Mouse (Mus musculus) neural tube, embryonic 13.5 days (tissue): ENCODE measurements around the gene Gpc3. TPM values are rescaled to one million over a fixed set of nuclear protein-coding genes. Genes with fewer than 3 reads are reported as not detected.

ENCODE experiments used
- ATAC-seq: fragments of 200-750 bp; cut with Nextera tagmentation; 2 replicates; pipeline ENCODE4 v1.8.0; 2017; ENCODE audit warnings: low read depth, mild to moderate bottlenecking, moderate TSS enrichment, moderate library complexity
- H3K27ac ChIP-seq: fragments of 300-500 bp; sonication (generic); replicated peaks from 2 replicates; pipeline ENCODE4 v1.5.1; 2015; ENCODE audit warnings: moderate library complexity, mild to moderate bottlenecking, inconsistent platforms
- H3K27me3 ChIP-seq: fragments of 300-500 bp; sonication (generic); 2 replicates; pipeline ENCODE4 v1.6.1; 2015; ENCODE audit warnings: mild to moderate bottlenecking, inconsistent platforms
- H3K36me3 ChIP-seq: fragments of 300-500 bp; sonication (generic); 2 replicates; pipeline ENCODE4 v1.6.1; 2015; ENCODE audit warnings: mild to moderate bottlenecking, inconsistent platforms
- H3K4me1 ChIP-seq: fragments of 300-500 bp; sonication (generic); replicated peaks from 2 replicates; pipeline ENCODE4 v1.6.1; 2015; ENCODE audit warnings: inconsistent platforms
- H3K4me2 ChIP-seq: fragments of 300-500 bp; sonication (generic); 2 replicates; pipeline ENCODE4 v1.6.1; 2015; ENCODE audit warnings: inconsistent platforms, mild to moderate bottlenecking, moderate library complexity
- H3K4me3 ChIP-seq: fragments of 300-500 bp; sonication (generic); 2 replicates; pipeline ENCODE4 v1.5.1; 2015; ENCODE audit warnings: mild to moderate bottlenecking, inconsistent platforms
- H3K9ac ChIP-seq: fragments of 300-500 bp; sonication (generic); 2 replicates; pipeline ENCODE4 v1.6.1; 2015; ENCODE audit warnings: moderate library complexity, mild to moderate bottlenecking, inconsistent platforms
- H3K9me3 ChIP-seq: fragments of 300-500 bp; sonication (generic); 2 replicates; pipeline ENCODE4 v1.6.1; 2016; ENCODE audit warnings: inconsistent platforms
- WGBS: fragments of 180-500 bp; shearing (Covaris S2); methylation state at CpG from one replicate; pipeline ENCODE4 v1.1.7; 2015; 5-methylcytosine and 5-hydroxymethylcytosine counted together
- polyA plus RNA-seq: library from polyadenylated mRNA; unstranded; fragments of >200 nt; fragmentation: Nextera tagmentation; extraction: Ambion mirVana; gene quantifications from 2 replicates; pipeline ENCODE4 v1.2.1, GENCODE M21; 2015

Gene Gpc3
- polyA plus RNA-seq, 1 experiment from 2014 or later, result 136 TPM

GRCm38 (mm10) chrX:52449177-52449576 lies 164.6 kb downstream of the Gpc3 start:
- no peak overlapping the region for H3K4me3 ChIP-seq
- no peak overlapping the region for H3K4me2 ChIP-seq
- no peak overlapping the region for H3K27ac ChIP-seq
- no peaks in the 10 kb centered on the region for H3K36me3 ChIP-seq
- ATAC-seq, result no peak
- no peaks in the 10 kb centered on the region for H3K27me3 ChIP-seq
- H3K9me3 ChIP-seq, result no peaks in the 10 kb centered on the region
- WGBS, result 67% methylated on average over 2 of the region's 2 CpGs
- H3K4me1 ChIP-seq, result no peaks in the 10 kb centered on the region
- no peak overlapping the region for H3K9ac ChIP-seq

- H3K4me2 ChIP-seq, result no peak overlapping the region
- 41% methylated on average over 3 of the region's 3 CpGs for WGBS
- no peaks in the 10 kb centered on the region for H3K27me3 ChIP-seq
- ATAC-seq, result no peak
- no peak overlapping the region for H3K4me3 ChIP-seq
- H3K9ac ChIP-seq, result no peak overlapping the region
- no peaks in the 10 kb centered on the region for H3K36me3 ChIP-seq
- H3K9me3 ChIP-seq, result no peaks in the 10 kb centered on the region
- no peak overlapping the region for H3K27ac ChIP-seq
- H3K4me1 ChIP-seq, result no peaks in the 10 kb centered on the region
These were observed 165.3 kb downstream of the Gpc3 start for GRCm38 (mm10) chrX:52448496-52448895.

- Histone ChIP-seq H3K4me1 (no peaks in the 10 kb centered on the region), H3K27me3 (no peaks in the 10 kb centered on the region), H3K27ac (no peak overlapping the region), H3K9me3 (no peaks in the 10 kb centered on the region), H3K9ac (no peak overlapping the region), H3K4me3 (no peak overlapping the region), H3K4me2 (no peak overlapping the region), H3K36me3 (no peaks in the 10 kb centered on the region)
- 63% methylated on average over 3 of the region's 3 CpGs for WGBS
- no peak for ATAC-seq
These were observed 167.2 kb downstream of the Gpc3 start for GRCm38 (mm10) chrX:52446530-52446929.

- Histone ChIP-seq H3K27me3 (no peaks in the 10 kb centered on the region), H3K9me3 (no peaks in the 10 kb centered on the region), H3K36me3 (no peaks in the 10 kb centered on the region), H3K27ac (no peak overlapping the region), H3K4me2 (no peak overlapping the region), H3K4me3 (no peak overlapping the region), H3K9ac (no peak overlapping the region), H3K4me1 (no peaks in the 10 kb centered on the region)
- WGBS, result 60% methylated on average over 2 of the region's 2 CpGs
- no peak for ATAC-seq
These were observed 168.8 kb downstream of the Gpc3 start for GRCm38 (mm10) chrX:52444977-52445376.

GRCm38 (mm10) chrX:52441798-52442197 lies 172.0 kb downstream of the Gpc3 start:
- no peak for ATAC-seq
- no peaks in the 10 kb centered on the region for H3K4me1 ChIP-seq
- no peaks in the 10 kb centered on the region for H3K27me3 ChIP-seq
- no peak overlapping the region for H3K9ac ChIP-seq
- H3K36me3 ChIP-seq, result no peaks in the 10 kb centered on the region
- H3K4me2 ChIP-seq, result no peak overlapping the region
- no peak overlapping the region for H3K4me3 ChIP-seq
- WGBS, result 69% methylated on average over 3 of the region's 3 CpGs
- H3K27ac ChIP-seq, result no peak overlapping the region
- no peaks in the 10 kb centered on the region for H3K9me3 ChIP-seq

GRCm38 (mm10) chrX:52439421-52439820 lies 174.3 kb downstream of the Gpc3 start:
- H3K4me2 ChIP-seq, result no peak overlapping the region
- no peak overlapping the region for H3K4me3 ChIP-seq
- no peaks in the 10 kb centered on the region for H3K27me3 ChIP-seq
- 59% methylated on average over 5 of the region's 5 CpGs for WGBS
- H3K36me3 ChIP-seq, result no peaks in the 10 kb centered on the region
- no peak for ATAC-seq
- H3K9me3 ChIP-seq, result no peaks in the 10 kb centered on the region
- H3K27ac ChIP-seq, result no peak overlapping the region
- no peaks in the 10 kb centered on the region for H3K4me1 ChIP-seq
- no peak overlapping the region for H3K9ac ChIP-seq

- no peaks in the 10 kb centered on the region for H3K9me3 ChIP-seq
- WGBS, result 74% methylated on average over 5 of the region's 5 CpGs
- H3K4me3 ChIP-seq, result no peak overlapping the region
- no peaks in the 10 kb centered on the region for H3K4me1 ChIP-seq
- no peak overlapping the region for H3K9ac ChIP-seq
- H3K27ac ChIP-seq, result no peak overlapping the region
- H3K36me3 ChIP-seq, result no peaks in the 10 kb centered on the region
- H3K27me3 ChIP-seq, result no peaks in the 10 kb centered on the region
- no peak for ATAC-seq
- H3K4me2 ChIP-seq, result no peak overlapping the region
These were observed 188.1 kb downstream of the Gpc3 start for GRCm38 (mm10) chrX:52425605-52426004.

GRCm38 (mm10) chrX:52419850-52420249 lies 193.9 kb downstream of the Gpc3 start:
- Histone ChIP-seq H3K4me2 (no peak overlapping the region), H3K4me1 (no peaks in the 10 kb centered on the region), H3K27me3 (no peaks in the 10 kb centered on the region), H3K27ac (no peak overlapping the region), H3K4me3 (no peak overlapping the region), H3K36me3 (no peaks in the 10 kb centered on the region), H3K9me3 (no peaks in the 10 kb centered on the region), H3K9ac (no peak overlapping the region)
- no peak for ATAC-seq
- 85% methylated on average over 3 of the region's 3 CpGs for WGBS

- H3K27ac ChIP-seq, result no peak overlapping the region
- H3K4me2 ChIP-seq, result no peak overlapping the region
- H3K36me3 ChIP-seq, result no peaks in the 10 kb centered on the region
- H3K27me3 ChIP-seq, result no peaks in the 10 kb centered on the region
- no peaks in the 10 kb centered on the region for H3K4me1 ChIP-seq
- no peak overlapping the region for H3K9ac ChIP-seq
- no peaks in the 10 kb centered on the region for H3K9me3 ChIP-seq
- H3K4me3 ChIP-seq, result no peak overlapping the region
- ATAC-seq, result no peak
- WGBS, result 35% methylated on average over 3 of the region's 3 CpGs
These were observed 200.8 kb downstream of the Gpc3 start for GRCm38 (mm10) chrX:52412936-52413335.

GRCm38 (mm10) chrX:52401188-52401587 lies 212.6 kb downstream of the Gpc3 start:
- H3K4me3 ChIP-seq, result no peak overlapping the region
- H3K27me3 ChIP-seq, result no peaks in the 10 kb centered on the region
- H3K9me3 ChIP-seq, result no peaks in the 10 kb centered on the region
- H3K9ac ChIP-seq, result no peak overlapping the region
- 95% methylated on average over 2 of the region's 2 CpGs for WGBS
- no peaks in the 10 kb centered on the region for H3K36me3 ChIP-seq
- ATAC-seq, result no peak
- H3K27ac ChIP-seq, result no peak overlapping the region
- no peak overlapping the region for H3K4me2 ChIP-seq
- no peaks in the 10 kb centered on the region for H3K4me1 ChIP-seq

GRCm38 (mm10) chrX:52375129-52375528 lies 238.6 kb downstream of the Gpc3 start:
- WGBS, result 61% methylated on average over 3 of the region's 3 CpGs
- Histone ChIP-seq H3K36me3 (no peaks in the 10 kb centered on the region), H3K4me1 (no peaks in the 10 kb centered on the region), H3K4me2 (no peak overlapping the region), H3K9me3 (no peaks in the 10 kb centered on the region), H3K9ac (no peak overlapping the region), H3K27ac (no peak overlapping the region), H3K4me3 (no peak overlapping the region), H3K27me3 (no peaks in the 10 kb centered on the region)
- ATAC-seq, result no peak

GRCm38 (mm10) chrX:52374209-52374608 lies 239.5 kb downstream of the Gpc3 start:
- Histone ChIP-seq H3K4me2 (no peak overlapping the region), H3K27me3 (no peaks in the 10 kb centered on the region), H3K9ac (no peak overlapping the region), H3K4me3 (no peak overlapping the region), H3K36me3 (no peaks in the 10 kb centered on the region), H3K9me3 (no peaks in the 10 kb centered on the region), H3K4me1 (0 out of 2 replicates have a peak, but pooled peaks cover 2% of the 10 kb centered on the region), H3K27ac (no peak overlapping the region)
- WGBS, result 88% methylated on average over 14 of the region's 14 CpGs
- no peak for ATAC-seq

GRCm38 (mm10) chrX:52372436-52372835 lies 241.3 kb downstream of the Gpc3 start:
- H3K9me3 ChIP-seq, result no peaks in the 10 kb centered on the region
- no peak overlapping the region for H3K9ac ChIP-seq
- no peak for ATAC-seq
- no peaks in the 10 kb centered on the region for H3K27me3 ChIP-seq
- no peak overlapping the region for H3K4me2 ChIP-seq
- no peak overlapping the region for H3K4me3 ChIP-seq
- H3K27ac ChIP-seq, result no peak overlapping the region
- WGBS, result 82% methylated on average over 5 of the region's 5 CpGs
- 0 out of 2 replicates have a peak, but pooled peaks cover 3% of the 10 kb centered on the region for H3K4me1 ChIP-seq
- no peaks in the 10 kb centered on the region for H3K36me3 ChIP-seq
